Mouse (Mus musculus) heart, adult 18-20 months (tissue): ENCODE data around the gene Zer1. TPM values are rescaled to one million over a fixed set of nuclear protein-coding genes. Genes with fewer than 3 reads are reported as not detected.
A peak's percentile ranks its signal among the peaks of the same experiment; 100 is the strongest.
"Not testable (repeated sequence)": the region's sequence is repeated elsewhere in the genome, so short reads cannot be mapped to it uniquely, and the experiment has no call there.

ENCODE experiments used
- DNase-seq, 2 experiments: peaks; one replicate each; pipeline ENCODE4 v3.0.0; 2021 to 2022; ENCODE audit warnings: mixed read lengths in 1 of 2
- long read RNA-seq, 2 experiments: library from polyadenylated mRNA; stranded (forward); transcript quantifications; one replicate each; pipeline ENCODE4 v2.0.0; 2021
- total RNA-seq, 2 experiments: library from RNA; stranded (reverse); gene quantifications; 2 replicates each; pipeline ENCODE4 v1.2.3; 2021

Zer1 gene
- total RNA-seq = 10 to 100 TPM; 21.8 to 23.5 TPM
- long read RNA-seq, experiment 1, full-length matches to known transcripts = 17 of 32 reads
- long read RNA-seq, experiment 1, partial matches to known transcripts = 4 of 32 reads
- long read RNA-seq, experiment 1, other reads (novel, unspliced or antisense) = 11 of 32 reads
- long read RNA-seq, experiment 2, full-length matches to known transcripts = 2 of 9 reads
- long read RNA-seq, experiment 2, partial matches to known transcripts = 1 of 9 reads
- long read RNA-seq, experiment 2, other reads (novel, unspliced or antisense) = 6 of 9 reads

DNA sequence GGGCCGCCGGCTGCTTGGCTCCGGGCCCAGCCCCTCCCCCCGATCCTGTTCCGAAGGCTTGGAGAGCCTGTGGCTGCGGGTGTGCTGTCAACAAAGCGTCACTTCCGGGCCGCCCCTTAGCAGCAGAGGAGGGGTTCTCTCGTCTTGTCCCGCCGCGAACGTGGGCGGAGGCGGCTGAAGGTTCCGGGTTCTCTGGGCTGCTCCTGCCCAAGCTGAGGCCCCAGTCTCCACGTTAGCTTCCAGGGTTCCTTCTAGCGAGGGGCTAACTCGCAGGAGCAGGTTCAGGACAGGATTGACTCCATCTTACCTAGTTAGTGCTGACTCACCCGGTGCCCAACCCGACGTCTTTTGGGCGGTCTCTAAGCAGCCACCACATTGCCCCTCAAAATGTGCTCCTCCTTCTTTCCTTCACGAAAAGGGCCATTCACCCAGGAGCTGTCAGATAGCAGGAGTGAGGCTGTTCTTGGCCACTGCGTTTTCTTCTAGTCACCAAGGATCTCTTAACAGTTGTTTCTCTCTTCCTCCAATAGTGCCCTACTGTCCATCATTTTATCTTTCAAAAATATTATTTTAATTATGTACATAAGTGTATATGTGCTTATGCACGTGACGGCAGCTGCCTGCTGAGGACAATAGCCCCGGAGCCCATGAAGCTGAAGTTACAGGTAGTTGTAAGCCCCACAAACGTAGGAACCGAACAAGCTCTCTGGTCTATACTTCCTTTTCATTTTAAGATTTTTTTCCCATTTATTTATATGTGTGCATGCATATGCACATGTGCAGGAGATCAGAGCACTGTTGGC, at the start of gene Zer1:
Gene Zer1 (minus strand): TSS at position 114 of the 803 bp plus-strand sequence.
- DNase-seq = peak; percentile 98 to 99

DNA sequence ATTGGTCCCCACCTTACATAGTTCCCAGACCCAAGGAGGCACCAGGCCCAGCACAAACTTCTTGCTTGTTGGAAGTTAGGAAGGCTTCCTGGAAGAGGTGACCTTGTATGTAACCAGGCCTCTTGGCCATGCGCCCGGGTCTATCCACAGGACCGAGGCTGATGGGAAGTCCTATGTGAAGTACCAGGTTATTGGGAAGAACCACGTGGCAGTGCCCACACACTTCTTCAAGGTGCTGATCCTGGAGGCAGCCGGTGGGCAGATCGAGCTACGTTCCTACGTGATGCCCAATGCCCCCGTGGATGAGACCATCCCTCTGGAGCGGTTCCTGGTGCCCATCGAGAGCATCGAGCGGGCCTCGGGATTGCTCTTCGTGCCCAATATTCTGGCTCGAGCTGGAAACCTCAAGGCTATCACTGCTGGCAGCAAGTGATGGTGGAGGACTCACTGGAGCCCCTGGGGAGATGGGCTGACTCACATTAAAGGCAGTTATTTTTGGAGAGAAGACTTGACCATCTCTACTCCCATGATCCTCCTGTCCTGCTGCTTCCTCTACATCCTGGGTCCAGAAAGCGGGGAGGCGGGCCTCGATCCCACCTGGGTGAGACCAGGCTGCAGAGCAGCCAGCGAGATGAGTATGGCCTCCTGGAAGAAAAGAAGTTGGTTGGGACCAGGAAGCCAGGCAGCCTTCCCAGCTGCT, 49.3 kb upstream of the Zer1 start:
- peak in 1 of 2 experiments; percentile 29 for DNase-seq

DNA sequence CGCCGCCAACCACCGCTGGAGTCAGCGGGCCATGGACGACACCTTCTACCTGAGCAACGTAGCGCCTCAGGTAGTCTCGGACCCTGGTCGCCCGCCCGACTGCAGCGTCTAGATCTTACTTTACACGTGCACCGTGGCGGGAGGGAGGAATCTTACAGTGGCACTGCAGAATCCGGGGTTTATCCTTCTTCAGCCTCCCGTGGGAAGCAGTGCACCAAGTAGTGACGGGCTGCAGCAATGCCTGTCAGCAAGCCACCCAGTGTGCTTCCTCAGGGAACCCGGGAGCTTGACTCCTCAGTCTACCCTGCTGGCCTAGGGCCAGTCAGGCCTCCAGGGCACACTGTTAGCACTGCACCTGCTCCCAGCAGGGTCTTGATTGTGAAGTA, 47.6 kb upstream of the Zer1 start:
- DNase-seq = no peak

DNA sequence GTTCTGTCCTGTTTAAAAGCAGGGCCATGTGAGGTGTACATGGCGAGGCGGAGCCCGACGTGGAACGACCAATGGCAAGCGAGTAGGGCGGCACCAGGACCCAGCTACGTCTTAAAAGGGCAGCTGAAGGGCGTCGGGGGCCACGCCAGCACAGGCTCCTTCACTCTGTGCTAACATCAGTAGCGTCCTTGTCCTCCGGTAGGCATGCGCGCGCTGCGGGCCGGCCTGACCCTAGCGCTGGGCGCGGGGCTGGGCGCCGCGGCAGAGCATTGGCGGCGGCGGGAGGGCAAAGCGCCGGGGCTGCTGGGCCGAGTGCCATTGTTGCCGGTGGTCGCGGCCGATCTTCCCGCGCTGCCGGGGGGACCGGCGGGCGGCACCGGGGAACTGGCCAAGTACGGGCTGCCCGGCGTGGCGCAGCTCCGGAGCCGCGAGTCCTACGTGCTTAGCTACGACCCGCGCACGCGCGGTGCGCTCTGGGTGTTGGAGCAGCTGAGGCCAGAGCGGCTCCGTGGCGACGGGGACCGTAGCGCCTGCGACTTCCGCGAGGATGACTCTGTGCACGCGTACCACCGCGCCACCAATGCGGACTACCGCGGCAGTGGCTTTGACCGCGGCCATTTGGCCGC, 47.1 kb upstream of the Zer1 start, which contains the start of gene Endog:
Gene Endog (plus strand): TSS at position 123 of the 626 bp plus-strand sequence.
- peak; percentile 92 to 95 for DNase-seq

DNA sequence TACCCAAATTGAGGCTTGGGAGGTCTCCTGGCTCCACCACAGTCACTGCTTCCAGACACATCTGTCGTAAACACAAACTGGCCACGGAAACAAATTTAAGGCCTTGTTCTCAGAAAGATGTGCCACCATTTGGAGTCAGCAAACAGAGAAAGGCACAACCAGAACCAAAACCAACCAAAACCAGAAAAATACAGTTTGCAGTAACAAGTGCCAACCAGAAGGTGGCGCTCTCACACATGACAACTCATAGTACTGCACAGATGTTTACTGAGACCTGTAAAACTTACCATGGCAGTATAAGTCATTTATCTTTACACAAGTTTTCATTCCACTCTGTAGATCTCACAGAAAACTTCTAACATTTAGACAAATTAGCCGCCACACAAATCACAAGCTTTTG, 42.3 kb upstream of the Zer1 start:
- no peak for DNase-seq

- DNase-seq = no peak
Observed at GRCm38 (mm10) chr2:30164340-30164932, 40.1 kb upstream of the Zer1 start.

GRCm38 (mm10) chr2:30161809-30162208, 37.4 kb upstream of the Zer1 start:
- DNase-seq = peak in 1 of 2 experiments; percentile 68

GRCm38 (mm10) chr2:30159871-30160270, 35.5 kb upstream of the Zer1 start:
- DNase-seq = not testable (repeated sequence)

GRCm38 (mm10) chr2:30152616-30153015, 28.2 kb upstream of the Zer1 start:
- DNase-seq = no peak

GRCm38 (mm10) chr2:30151840-30152239, 27.5 kb upstream of the Zer1 start:
- DNase-seq = no peak

DNA sequence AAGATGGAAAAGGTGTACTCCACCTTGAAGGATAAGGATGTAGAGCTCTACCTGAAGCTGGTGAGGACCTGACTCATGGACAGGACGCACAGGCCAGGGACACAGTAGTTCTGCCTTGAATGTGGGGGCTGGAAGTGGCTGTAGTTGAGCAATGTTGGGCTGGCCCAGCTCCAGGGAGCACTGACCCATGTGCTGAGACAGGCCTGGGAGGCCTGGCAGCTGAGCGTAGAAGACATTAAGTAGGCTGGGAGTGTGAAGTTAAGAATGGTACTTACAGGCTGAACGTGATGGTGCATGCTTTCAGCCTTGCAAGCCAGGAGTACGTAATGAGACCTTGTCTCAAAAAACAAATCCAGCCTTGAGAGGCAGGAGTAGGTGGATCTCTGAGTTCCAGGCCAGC, 23.1 kb upstream of the Zer1 start:
- peak; percentile 72 to 76 for DNase-seq

DNA sequence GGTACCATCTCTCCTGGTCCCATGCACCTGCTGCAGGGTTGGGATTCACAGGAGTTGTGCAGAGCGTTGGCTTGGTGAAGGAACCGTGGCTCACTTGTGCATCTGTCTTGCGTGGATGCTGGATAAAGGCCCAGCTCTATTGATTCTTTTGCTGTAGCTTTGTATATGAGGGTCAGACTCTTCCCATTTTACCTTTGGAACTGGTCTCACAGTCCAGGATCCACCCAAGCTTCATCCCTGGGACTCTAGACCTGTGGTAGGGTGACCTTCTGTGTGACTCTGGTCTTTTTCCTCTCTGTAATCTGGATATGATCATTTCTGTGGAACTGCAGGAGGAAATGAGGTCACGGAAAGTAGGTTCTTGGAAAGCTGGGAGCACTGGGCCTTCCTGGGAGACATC, 20.1 kb upstream of the Zer1 start:
- DNase-seq = no peak

- not testable (repeated sequence) for DNase-seq
Observed at GRCm38 (mm10) chr2:30140021-30140420, 15.6 kb upstream of the Zer1 start.

- DNase-seq = no peak
Observed at GRCm38 (mm10) chr2:30136458-30136857, 12.1 kb upstream of the Zer1 start.

GRCm38 (mm10) chr2:30134928-30135620, 10.7 kb upstream of the Zer1 start:
- DNase-seq = peak in 1 of 2 experiments; percentile 29

DNA sequence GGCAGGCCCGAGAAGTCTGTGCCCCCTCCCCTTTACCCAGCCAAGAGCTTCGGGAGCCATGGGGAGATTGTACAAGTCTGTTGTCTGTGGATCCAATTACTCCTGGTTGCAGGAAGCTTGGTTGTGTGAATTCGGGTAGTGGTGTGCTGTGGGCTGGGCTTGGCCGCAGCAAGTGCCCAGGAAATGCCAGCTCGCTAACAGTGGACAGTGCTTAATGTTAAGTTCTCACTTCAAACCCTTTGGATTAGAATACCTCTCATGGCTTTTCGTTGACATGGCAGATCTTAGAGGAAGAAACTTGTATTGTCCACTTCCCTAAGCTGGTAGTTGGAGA, 10.0 kb upstream of the Zer1 start:
- no peak for DNase-seq

- DNase-seq = peak; percentile 99 to 100
Observed at GRCm38 (mm10) chr2:30133613-30134377, 9.4 kb upstream of the Zer1 start, which contains the start of gene Tbc1d13. Gene Tbc1d13, plus strand, starts transcription at chr2:30133746.

- peak; percentile 71 to 76 for DNase-seq
Observed at GRCm38 (mm10) chr2:30132801-30133612, 8.6 kb upstream of the Zer1 start.

DNA sequence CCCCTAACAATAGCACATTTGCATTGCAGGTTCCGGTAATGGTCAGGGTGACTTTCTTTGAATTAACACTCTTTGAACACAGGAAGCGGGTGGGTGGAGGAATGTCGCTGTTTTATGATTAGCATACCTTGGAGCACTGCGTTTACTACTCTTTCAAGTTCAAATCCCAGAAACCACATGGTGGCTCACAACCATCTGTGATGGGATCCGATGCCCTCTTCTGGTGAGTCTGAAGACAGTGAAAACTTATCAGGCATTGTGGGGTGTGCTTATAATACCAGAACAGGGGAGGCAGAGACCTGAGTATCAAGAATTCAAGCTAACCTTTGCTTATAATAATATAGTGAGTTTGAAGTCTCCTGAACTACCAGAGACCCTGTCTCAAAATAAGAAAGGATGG, 6.9 kb upstream of the Zer1 start:
- not testable (repeated sequence) for DNase-seq

GRCm38 (mm10) chr2:30130156-30130555, 5.8 kb upstream of the Zer1 start:
- DNase-seq = no peak
